Mouse (Mus musculus): ENCODE data around the gene Mogat2. TPM values are rescaled to one million over a fixed set of nuclear protein-coding genes. Genes with fewer than 3 reads are reported as not detected.
A peak's percentile ranks its signal among the peaks of the same experiment; 100 is the strongest.

Mogat2 gene
- total RNA-seq, 2 experiments from 2014 or later: not detected

- intact Hi-C loops (cut with DNase I): no loop called here
- DNase-seq (ENCODE audit: low spot score): no peak
Measured at GRCm38 (mm10) chr7:99236888-99237660, 1.3 kb downstream of the Mogat2 start.

GRCm38 (mm10) chr7:99235657-99236056 lies 2.8 kb downstream of the Mogat2 start:
- intact Hi-C loops (cut with DNase I): no loop called here
- no peak for DNase-seq (ENCODE audit: low spot score)

GRCm38 (mm10) chr7:99234916-99235315 lies 3.5 kb downstream of the Mogat2 start:
- no peak for DNase-seq (ENCODE audit: low spot score)
- intact Hi-C loops (cut with DNase I): loop anchor here (5.0 kb wide), 1 partner anchor 123 kb away; no protein-coding TSS in a partner anchor

- intact Hi-C loops (cut with DNase I): loop anchor here (5.0 kb wide), 1 partner anchor 120 kb away; no protein-coding TSS in a partner anchor
- no peak for DNase-seq (ENCODE audit: low spot score)
Measured at GRCm38 (mm10) chr7:99232571-99232970, 5.8 kb downstream of the Mogat2 start.

GRCm38 (mm10) chr7:99230061-99230747 lies 8.2 kb downstream of the Mogat2 start:
- intact Hi-C loops (cut with DNase I): loop anchor here (5.0 kb wide), 1 partner anchor 118 kb away; no protein-coding TSS in a partner anchor
- DNase-seq (ENCODE audit: low spot score): no peak

- intact Hi-C loops (cut with DNase I): loop anchor here (5.0 kb wide), 1 partner anchor 47 kb away; the partner anchor contains the start of gene Dgat2
- no peak for DNase-seq (ENCODE audit: low spot score)
Measured at GRCm38 (mm10) chr7:99229411-99229810, 9.0 kb downstream of the Mogat2 start.

GRCm38 (mm10) chr7:99228825-99229224 lies 9.6 kb downstream of the Mogat2 start:
- intact Hi-C loops (cut with DNase I): loop anchor here (5.0 kb wide), 1 partner anchor 47 kb away; the partner anchor contains the start of gene Dgat2
- DNase-seq (ENCODE audit: low spot score): no peak

GRCm38 (mm10) chr7:99227267-99227666 lies 11.2 kb downstream of the Mogat2 start:
- DNase-seq (ENCODE audit: low spot score): no peak
- intact Hi-C loops (cut with DNase I): loop anchor here (5.0 kb wide), 1 partner anchor 45 kb away; the partner anchor contains the start of gene Dgat2

- intact Hi-C loops (cut with DNase I): loop anchor here (5.0 kb wide), 1 partner anchor 44 kb away; the partner anchor contains the start of gene Dgat2
- DNase-seq (ENCODE audit: low spot score): no peak
Measured at GRCm38 (mm10) chr7:99226662-99227061, 11.8 kb downstream of the Mogat2 start.

- no peak for DNase-seq (ENCODE audit: low spot score)
- intact Hi-C loops (cut with DNase I): loop anchor here (5.0 kb wide), 1 partner anchor 43 kb away; the partner anchor contains the start of gene Dgat2
Measured at GRCm38 (mm10) chr7:99225421-99225820, 13.0 kb downstream of the Mogat2 start.

GRCm38 (mm10) chr7:99224648-99225190 lies 13.7 kb downstream of the Mogat2 start:
- intact Hi-C loops (cut with DNase I): loop anchor here (5.0 kb wide), 1 partner anchor 42 kb away; the partner anchor contains the start of gene Dgat2
- no peak for DNase-seq (ENCODE audit: low spot score)

- intact Hi-C loops (cut with DNase I): no loop called here
- no peak for DNase-seq (ENCODE audit: low spot score)
Measured at GRCm38 (mm10) chr7:99224225-99224624, 14.2 kb downstream of the Mogat2 start.

- intact Hi-C loops (cut with DNase I): no loop called here
Measured at GRCm38 (mm10) chr7:99217338-99218074, 20.9 kb downstream of the Mogat2 start.

GRCm38 (mm10) chr7:99215347-99215855 lies 23.0 kb downstream of the Mogat2 start:
- no peak for DNase-seq (ENCODE audit: low spot score)

More at GRCm38 (mm10) chr7:99217338-99218074, 20.9 kb downstream of the Mogat2 start:
- peak; percentile 31 for DNase-seq (ENCODE audit: low spot score)

GRCm38 (mm10) chr7:99214621-99215185 lies 23.7 kb downstream of the Mogat2 start:
- intact Hi-C loops (cut with DNase I): no loop called here
- no peak for DNase-seq (ENCODE audit: low spot score)

More at GRCm38 (mm10) chr7:99215347-99215855, 23.0 kb downstream of the Mogat2 start:
- intact Hi-C loops (cut with DNase I): no loop called here

GRCm38 (mm10) chr7:99213686-99214085 lies 24.7 kb downstream of the Mogat2 start:
- intact Hi-C loops (cut with DNase I): no loop called here
- no peak for DNase-seq (ENCODE audit: low spot score)

GRCm38 (mm10) chr7:99213056-99213455 lies 25.4 kb downstream of the Mogat2 start:
- no peak for DNase-seq (ENCODE audit: low spot score)
- intact Hi-C loops (cut with DNase I): no loop called here

- intact Hi-C loops (cut with DNase I): no loop called here
- no peak for DNase-seq (ENCODE audit: low spot score)
Measured at GRCm38 (mm10) chr7:99208704-99209103, 29.7 kb downstream of the Mogat2 start.

GRCm38 (mm10) chr7:99206364-99206763 lies 32.1 kb downstream of the Mogat2 start:
- intact Hi-C loops (cut with DNase I): no loop called here
- DNase-seq (ENCODE audit: low spot score): no peak
